Mouse (Mus musculus) stomach, postnatal 0 days (tissue): ENCODE measurements at regions not wholly inside any gene's neighbourhood (a gene's known extent, or its start where the extent isn't known, plus 50 kb on each side); places are given as distances from the start of the nearest gene placed in this dataset.

ENCODE experiments used
- CTCF ChIP-seq: IDR thresholded peaks from 2 replicates; pipeline ENCODE4 v1.5.1; 2016; ENCODE audit warnings: antibody characterized with exemption, low read depth, mild to moderate bottlenecking, moderate library complexity
- EP300 ChIP-seq: optimal IDR thresholded peaks from 2 replicates; pipeline ENCODE3; 2016; ENCODE audit warnings: antibody characterized with exemption

GRCm38 (mm10) chr6:84262766-84263165 is 254.4 kb downstream of the Dysf start:
- TF ChIP-seq CTCF (no peak), EP300 (no peak)
